Mouse (Mus musculus) thymus, postnatal 36 days (tissue): ENCODE measurements around the gene Pip4k2c.
A peak's percentile ranks its signal among the peaks of the same experiment; 100 is the strongest.
"Not testable (repeated sequence)": the region's sequence is repeated elsewhere in the genome, so short reads cannot be mapped to it uniquely, and the experiment has no call there.

Experiments
- DNase-seq, 2 experiments: peaks; one replicate each; pipeline ENCODE4 v3.0.0; 2022; ENCODE audit warnings: mixed read lengths in 2 of 2

The Pip4k2c gene

GRCm38 (mm10) chr10:127166771-127167613 is 44.4 kb downstream of the Pip4k2c start:
- DNase-seq: no peak

GRCm38 (mm10) chr10:127166404-127166715 is 45.0 kb downstream of the Pip4k2c start:
- no peak for DNase-seq

- peak; percentile 82 to 83 for DNase-seq
Measured at GRCm38 (mm10) chr10:127165654-127166403, 45.6 kb downstream of the Pip4k2c start.

- DNase-seq: no peak
Measured at GRCm38 (mm10) chr10:127165354-127165653, 46.1 kb downstream of the Pip4k2c start.

GRCm38 (mm10) chr10:127164631-127165353 is 46.6 kb downstream of the Pip4k2c start, which contains the start of gene B4galnt1:
Gene B4galnt1, plus strand, starts transcription at chr10:127165225.
- peak; percentile 83 to 87 for DNase-seq

GRCm38 (mm10) chr10:127164190-127164589 is 47.2 kb downstream of the Pip4k2c start:
- DNase-seq: no peak

GRCm38 (mm10) chr10:127162771-127163261 is 48.6 kb downstream of the Pip4k2c start:
- DNase-seq: peak; percentile 60 to 75

GRCm38 (mm10) chr10:127160728-127161127 is 50.7 kb downstream of the Pip4k2c start:
- DNase-seq: no peak

GRCm38 (mm10) chr10:127160081-127160480 is 51.3 kb downstream of the Pip4k2c start:
- DNase-seq: no peak

- DNase-seq: no peak
Measured at GRCm38 (mm10) chr10:127158471-127158870, 52.9 kb downstream of the Pip4k2c start.

- DNase-seq: no peak
Measured at GRCm38 (mm10) chr10:127156511-127156910, 54.9 kb downstream of the Pip4k2c start.

GRCm38 (mm10) chr10:127156089-127156488 is 55.3 kb downstream of the Pip4k2c start:
- no peak for DNase-seq

GRCm38 (mm10) chr10:127154652-127155051 is 56.7 kb downstream of the Pip4k2c start:
- no peak for DNase-seq

GRCm38 (mm10) chr10:127154241-127154640 is 57.1 kb downstream of the Pip4k2c start:
- no peak for DNase-seq

- no peak for DNase-seq
Measured at GRCm38 (mm10) chr10:127153323-127153722, 58.1 kb downstream of the Pip4k2c start.

- DNase-seq: not testable (repeated sequence)
Measured at GRCm38 (mm10) chr10:127152556-127152955, 58.8 kb downstream of the Pip4k2c start.

GRCm38 (mm10) chr10:127151233-127151632 is 60.2 kb downstream of the Pip4k2c start:
- not testable (repeated sequence) for DNase-seq

- DNase-seq: no peak
Measured at GRCm38 (mm10) chr10:127150471-127150872, 60.9 kb downstream of the Pip4k2c start.

GRCm38 (mm10) chr10:127147135-127147534 is 64.2 kb downstream of the Pip4k2c start:
- no peak for DNase-seq
